Mouse (Mus musculus) thymus, postnatal 25 days (tissue): ENCODE measurements around the gene Myo1e.

ENCODE experiments used
- DNase-seq: peaks from one replicate; pipeline ENCODE4 v3.0.0; 2022

Gene Myo1e

GRCm38 (mm10) chr9:70439959-70440358 lies 232.8 kb downstream of the Myo1e start:
- DNase-seq, result no peak

GRCm38 (mm10) chr9:70449072-70449471 lies 241.9 kb downstream of the Myo1e start:
- DNase-seq, result no peak
